Mouse (Mus musculus): ENCODE results near the gene Apc2. TPM values are rescaled to one million over a fixed set of nuclear protein-coding genes. Genes with fewer than 3 reads are reported as not detected.
"Not testable (repeated sequence)": the region's sequence is repeated elsewhere in the genome, so short reads cannot be mapped to it uniquely, and the experiment has no call there.

Apc2 gene
- 8.1 and 8.7 TPM in 2 replicates for polyA plus RNA-seq (2014; fragmentation: Nextera tagmentation; extraction: Ambion mirVana)

- H3K27me3 ChIP-seq (ENCODE audit: control insufficient read depth, insufficient read depth, low read length), result peaks cover 26% of the 10 kb centered on the region
- peaks cover 13% of the 10 kb centered on the region for H3K36me3 ChIP-seq (ENCODE audit: control insufficient read depth, insufficient read depth, low read length)
- H3K4me3 ChIP-seq (ENCODE audit: low read depth, low read length), result peak within 1 kb of the TSS; percentile 32
- WGBS, result under 1% methylated on average over 26 of the region's 26 CpGs
- peak; percentile 38 for ATAC-seq (ENCODE audit: insufficient number of reproducible peaks, insufficient read depth, low FRiP score, low read depth)
- H3K4me2 ChIP-seq (replicated peaks; ENCODE audit: low read depth, low read length), result peak within 1 kb of the TSS; percentile 52
- H3K9ac ChIP-seq (replicated peaks; ENCODE audit: low read depth, low read length), result no peak within 1 kb of the TSS; the same call in 1 of the 2 replicates
- peak within 1 kb of the TSS; percentile 44; the same call in 1 of the 2 replicates for H3K27ac ChIP-seq (ENCODE audit: low read length)
- H3K4me1 ChIP-seq (ENCODE audit: control insufficient read depth, insufficient read depth, low read length), result peaks cover 13% of the 10 kb centered on the region; the same call in 1 of the 2 replicates
- no peaks in the 10 kb centered on the region for H3K9me3 ChIP-seq (ENCODE audit: control insufficient read depth, low read depth, low read length)
These were observed at the start of gene Apc2 for GRCm38 (mm10) chr10:80295618-80296425. Gene Apc2 (plus strand): TSS chr10:80295977.

DNA sequence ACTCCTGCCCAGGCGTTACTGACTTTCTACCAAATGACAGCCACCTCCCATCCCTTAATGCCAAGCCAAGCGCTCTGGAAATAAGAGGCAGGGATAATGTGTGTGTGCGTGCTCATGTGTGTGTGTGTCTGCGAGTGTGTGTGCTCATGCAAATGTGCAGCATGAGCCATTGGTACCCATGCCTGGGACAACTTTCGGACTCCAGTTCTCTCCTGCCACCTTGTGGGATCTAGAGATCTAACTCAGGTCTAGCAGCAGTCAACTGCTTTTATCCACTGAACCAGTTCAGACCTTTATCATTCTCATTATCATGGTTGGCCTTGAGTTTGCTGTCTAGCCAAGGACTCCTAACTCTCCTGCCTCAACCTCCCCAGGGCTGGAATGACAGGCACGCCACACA lies 47.9 kb upstream of the Apc2 start:
- ATAC-seq (ENCODE audit: insufficient number of reproducible peaks, insufficient read depth, low FRiP score, low read depth), result no peak
- Histone ChIP-seq H3K36me3 (ENCODE audit: control insufficient read depth, insufficient read depth, low read length) (peaks cover 19% of the 10 kb centered on the region), H3K27ac (ENCODE audit: low read length) (no peak overlapping the region), H3K27me3 (ENCODE audit: control insufficient read depth, insufficient read depth, low read length) (no peaks in the 10 kb centered on the region), H3K4me3 (ENCODE audit: low read depth, low read length) (no peak overlapping the region), H3K9me3 (ENCODE audit: control insufficient read depth, low read depth, low read length) (no peaks in the 10 kb centered on the region), H3K4me1 (ENCODE audit: control insufficient read depth, insufficient read depth, low read length) (peaks cover 11% of the 10 kb centered on the region), H3K4me2 (replicated peaks; ENCODE audit: low read depth, low read length) (no peak overlapping the region), H3K9ac (replicated peaks; ENCODE audit: low read depth, low read length) (no peak overlapping the region)
- 45% methylated on average over 6 of the region's 6 CpGs for WGBS

DNA sequence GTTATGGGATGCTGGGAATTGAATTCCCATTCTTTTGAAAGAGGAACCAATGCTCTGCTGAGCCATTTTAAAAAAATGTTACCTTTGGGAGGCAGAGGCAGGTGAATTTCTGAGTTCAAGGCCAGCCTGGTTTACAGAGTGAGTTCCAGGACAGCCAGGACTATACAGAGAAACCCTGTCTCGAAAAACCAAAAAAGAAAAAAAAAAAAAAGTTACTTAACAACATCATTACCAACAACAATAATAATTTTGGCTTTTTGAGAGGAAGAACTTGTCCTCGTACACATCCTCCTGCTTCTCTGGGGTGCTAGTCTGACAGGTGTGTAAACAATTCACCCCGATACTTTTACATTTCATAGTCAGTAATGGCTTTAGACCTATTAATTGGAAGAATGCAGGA lies 47.3 kb upstream of the Apc2 start:
- H3K9ac ChIP-seq (replicated peaks; ENCODE audit: low read depth, low read length); H3K9me3 ChIP-seq (ENCODE audit: control insufficient read depth, low read depth, low read length); ATAC-seq (ENCODE audit: insufficient number of reproducible peaks, insufficient read depth, low FRiP score, low read depth); H3K27ac ChIP-seq (ENCODE audit: low read length); H3K27me3 ChIP-seq (ENCODE audit: control insufficient read depth, insufficient read depth, low read length): not testable (repeated sequence)
- Histone ChIP-seq H3K4me1 (ENCODE audit: control insufficient read depth, insufficient read depth, low read length) (peaks cover 11% of the 10 kb centered on the region), H3K4me2 (replicated peaks; ENCODE audit: low read depth, low read length) (peak overlapping the region; percentile 8; the same call in 1 of the 2 replicates), H3K4me3 (ENCODE audit: low read depth, low read length) (peak overlapping the region; percentile 88), H3K36me3 (ENCODE audit: control insufficient read depth, insufficient read depth, low read length) (peaks cover 17% of the 10 kb centered on the region)
- 26% methylated on average over 3 of the region's 3 CpGs for WGBS

DNA sequence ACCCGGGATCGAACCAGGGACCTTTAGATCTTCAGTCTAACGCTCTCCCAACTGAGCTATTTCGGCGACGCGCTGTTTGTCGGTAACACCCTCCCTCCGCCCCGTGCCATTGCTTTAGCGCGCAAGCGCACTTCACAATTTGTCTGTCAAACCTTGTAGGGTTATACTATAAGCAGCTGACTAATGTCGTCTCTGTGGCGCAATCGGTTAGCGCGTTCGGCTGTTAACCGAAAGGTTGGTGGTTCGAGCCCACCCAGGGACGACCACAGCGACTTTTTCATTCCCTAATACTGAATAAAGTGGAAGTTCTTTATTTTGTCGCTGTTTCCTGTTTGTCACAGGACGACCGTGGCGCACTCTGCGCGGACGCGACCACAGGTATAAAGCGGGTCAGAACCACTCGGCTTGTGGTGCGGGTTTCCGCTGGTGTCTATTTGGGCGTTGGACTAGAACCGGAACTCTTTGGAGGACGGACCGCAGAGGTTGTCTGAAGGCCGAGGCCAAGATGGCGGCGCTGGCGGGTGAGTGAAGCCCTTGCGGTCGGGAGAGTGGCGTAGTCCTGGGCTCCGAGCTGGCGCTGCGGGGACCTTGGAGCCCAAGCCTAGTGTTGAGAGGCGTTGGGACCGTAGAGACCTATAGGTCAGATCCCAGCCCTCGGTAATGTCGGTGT lies 46.7 kb upstream of the Apc2 start, which contains the start of gene Ndufs7:
TSS of gene Ndufs7 (plus strand) at position 151 of the 670 bp plus-strand sequence.
- peak; percentile 89 for ATAC-seq (ENCODE audit: insufficient number of reproducible peaks, insufficient read depth, low FRiP score, low read depth)
- H3K36me3 ChIP-seq (ENCODE audit: control insufficient read depth, insufficient read depth, low read length), result peaks cover 14% of the 10 kb centered on the region
- H3K9me3 ChIP-seq (ENCODE audit: control insufficient read depth, low read depth, low read length), result no peaks in the 10 kb centered on the region
- H3K27me3 ChIP-seq (ENCODE audit: control insufficient read depth, insufficient read depth, low read length), result no peaks in the 10 kb centered on the region
- peak within 1 kb of the TSS; percentile 91 for H3K9ac ChIP-seq (replicated peaks; ENCODE audit: low read depth, low read length)
- H3K4me2 ChIP-seq (replicated peaks; ENCODE audit: low read depth, low read length), result peak within 1 kb of the TSS; percentile 92
- peak within 1 kb of the TSS; percentile 84 for H3K27ac ChIP-seq (ENCODE audit: low read length)
- H3K4me1 ChIP-seq (ENCODE audit: control insufficient read depth, insufficient read depth, low read length), result peaks cover 11% of the 10 kb centered on the region
- peak within 1 kb of the TSS; percentile 88 for H3K4me3 ChIP-seq (ENCODE audit: low read depth, low read length)
- whole genome bisulfite sequencing, result under 1% methylated on average over 53 of the region's 53 CpGs

GRCm38 (mm10) chr10:80250059-80250458 lies 45.7 kb upstream of the Apc2 start:
- H3K27me3 ChIP-seq (ENCODE audit: control insufficient read depth, insufficient read depth, low read length), result no peaks in the 10 kb centered on the region
- H3K9me3 ChIP-seq (ENCODE audit: control insufficient read depth, low read depth, low read length), result no peaks in the 10 kb centered on the region
- no peak for ATAC-seq (ENCODE audit: insufficient number of reproducible peaks, insufficient read depth, low FRiP score, low read depth)
- H3K27ac ChIP-seq (ENCODE audit: low read length), result no peak overlapping the region
- peak overlapping the region; percentile 92 for H3K4me2 ChIP-seq (replicated peaks; ENCODE audit: low read depth, low read length)
- H3K36me3 ChIP-seq (ENCODE audit: control insufficient read depth, insufficient read depth, low read length), result peaks cover 17% of the 10 kb centered on the region
- H3K4me3 ChIP-seq (ENCODE audit: low read depth, low read length), result peak overlapping the region; percentile 88
- peaks cover 11% of the 10 kb centered on the region for H3K4me1 ChIP-seq (ENCODE audit: control insufficient read depth, insufficient read depth, low read length)
- peak overlapping the region; percentile 91 for H3K9ac ChIP-seq (replicated peaks; ENCODE audit: low read depth, low read length)
- 42% methylated on average over 2 of the region's 2 CpGs for WGBS

- Histone ChIP-seq H3K9me3 (ENCODE audit: control insufficient read depth, low read depth, low read length) (no peaks in the 10 kb centered on the region), H3K4me1 (ENCODE audit: control insufficient read depth, insufficient read depth, low read length) (peaks cover 11% of the 10 kb centered on the region), H3K4me3 (ENCODE audit: low read depth, low read length) (no peak overlapping the region), H3K36me3 (ENCODE audit: control insufficient read depth, insufficient read depth, low read length) (peaks cover 22% of the 10 kb centered on the region), H3K27ac (ENCODE audit: low read length) (no peak overlapping the region), H3K27me3 (ENCODE audit: control insufficient read depth, insufficient read depth, low read length) (no peaks in the 10 kb centered on the region), H3K4me2 (replicated peaks; ENCODE audit: low read depth, low read length) (no peak overlapping the region), H3K9ac (replicated peaks; ENCODE audit: low read depth, low read length) (no peak overlapping the region)
- 80% methylated on average over 4 of the region's 4 CpGs for WGBS
- no peak for ATAC-seq (ENCODE audit: insufficient number of reproducible peaks, insufficient read depth, low FRiP score, low read depth)
These were observed 45.2 kb upstream of the Apc2 start for GRCm38 (mm10) chr10:80250573-80250972.

DNA sequence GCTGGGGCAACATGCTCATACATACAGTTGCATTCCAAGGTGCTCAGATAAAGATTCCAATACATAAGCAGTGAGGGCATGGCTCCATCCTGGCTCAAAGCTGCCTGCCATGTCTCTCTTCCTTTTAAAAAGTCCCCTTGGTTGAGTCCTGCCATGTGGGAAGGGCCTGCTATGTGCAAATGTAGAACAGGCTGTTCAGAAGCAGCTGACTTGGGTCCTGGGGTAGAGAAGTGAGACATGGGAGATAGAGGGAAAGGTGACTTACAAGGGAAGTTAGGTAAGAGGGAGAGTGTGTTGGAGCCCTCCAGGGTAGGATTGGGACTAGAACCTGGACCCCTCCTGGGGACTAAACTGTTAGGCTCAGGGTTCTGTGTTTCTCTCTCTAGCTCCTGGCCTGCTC lies 43.8 kb upstream of the Apc2 start:
- Histone ChIP-seq H3K27ac (ENCODE audit: low read length) (no peak overlapping the region), H3K4me2 (replicated peaks; ENCODE audit: low read depth, low read length) (no peak overlapping the region), H3K4me1 (ENCODE audit: control insufficient read depth, insufficient read depth, low read length) (peaks cover 11% of the 10 kb centered on the region), H3K9ac (replicated peaks; ENCODE audit: low read depth, low read length) (no peak overlapping the region), H3K9me3 (ENCODE audit: control insufficient read depth, low read depth, low read length) (no peaks in the 10 kb centered on the region), H3K36me3 (ENCODE audit: control insufficient read depth, insufficient read depth, low read length) (peaks cover 37% of the 10 kb centered on the region), H3K27me3 (ENCODE audit: control insufficient read depth, insufficient read depth, low read length) (no peaks in the 10 kb centered on the region), H3K4me3 (ENCODE audit: low read depth, low read length) (no peak overlapping the region)
- ATAC-seq (ENCODE audit: insufficient number of reproducible peaks, insufficient read depth, low FRiP score, low read depth), result no peak

- no peak for ATAC-seq (ENCODE audit: insufficient number of reproducible peaks, insufficient read depth, low FRiP score, low read depth)
These were observed 43.1 kb upstream of the Apc2 start for GRCm38 (mm10) chr10:80252493-80253274.

More at GRCm38 (mm10) chr10:80252493-80253274, 43.1 kb upstream of the Apc2 start:
- Histone ChIP-seq H3K36me3 (ENCODE audit: control insufficient read depth, insufficient read depth, low read length) (peaks cover 41% of the 10 kb centered on the region), H3K4me3 (ENCODE audit: low read depth, low read length) (no peak overlapping the region), H3K27me3 (ENCODE audit: control insufficient read depth, insufficient read depth, low read length) (no peaks in the 10 kb centered on the region), H3K9ac (replicated peaks; ENCODE audit: low read depth, low read length) (no peak overlapping the region), H3K4me2 (replicated peaks; ENCODE audit: low read depth, low read length) (no peak overlapping the region), H3K27ac (ENCODE audit: low read length) (no peak overlapping the region), H3K9me3 (ENCODE audit: control insufficient read depth, low read depth, low read length) (no peaks in the 10 kb centered on the region), H3K4me1 (ENCODE audit: control insufficient read depth, insufficient read depth, low read length) (peaks cover 11% of the 10 kb centered on the region)
- WGBS, result 89% methylated on average over 11 of the region's 11 CpGs
